Mouse (Mus musculus) intestine, embryonic 14.5 days (tissue): ENCODE measurements at regions not wholly inside any gene's neighbourhood (a gene's known extent, or its start where the extent isn't known, plus 50 kb on each side); places are given as distances from the start of the nearest gene placed in this dataset.

Experiments
- ATAC-seq: fragments of 200-750 bp; cut with Nextera tagmentation; replicated peaks from 2 replicates; pipeline ENCODE4 v1.8.0; 2017; ENCODE audit warnings: low read depth, moderate number of reproducible peaks, moderate TSS enrichment, moderate library complexity; ENCODE audit not compliant: low FRiP score, low TSS enrichment
- DNase-seq: peaks from one replicate; pipeline ENCODE4 v3.0.0-alpha.2; 2018; ENCODE audit warnings: low spot score
- H3K27ac ChIP-seq: fragments of 300-500 bp; sonication (generic); 2 replicates; pipeline ENCODE4 v1.5.1; 2014; ENCODE audit warnings: low read depth, mild to moderate bottlenecking, control low read depth
- H3K27me3 ChIP-seq: fragments of 300-500 bp; sonication (generic); replicated peaks from 2 replicates; pipeline ENCODE4 v1.6.1; 2014; ENCODE audit warnings: low read length, control low read depth; ENCODE audit not compliant: control insufficient read depth, insufficient read depth
- H3K36me3 ChIP-seq: fragments of 300-500 bp; sonication (generic); 2 replicates; pipeline ENCODE4 v1.6.1; 2014; ENCODE audit warnings: low read length, control low read depth; ENCODE audit not compliant: control insufficient read depth, insufficient read depth
- H3K4me1 ChIP-seq: fragments of 300-500 bp; sonication (generic); replicated peaks from 2 replicates; pipeline ENCODE4 v1.6.1; 2014; ENCODE audit warnings: low read length, control low read depth, mixed read lengths; ENCODE audit not compliant: control insufficient read depth, insufficient read depth
- H3K4me2 ChIP-seq: fragments of 300-500 bp; sonication (generic); 2 replicates; pipeline ENCODE4 v1.6.1; 2014; ENCODE audit warnings: low read length
- H3K4me3 ChIP-seq: fragments of 300-500 bp; sonication (generic); 2 replicates; pipeline ENCODE4 v1.5.1; 2014; ENCODE audit warnings: low read depth, low read length, control low read depth, mixed read lengths
- H3K9ac ChIP-seq: fragments of 300-500 bp; sonication (generic); 2 replicates; pipeline ENCODE4 v1.6.1; 2014; ENCODE audit warnings: mild to moderate bottlenecking, low read length
- H3K9me3 ChIP-seq: fragments of 300-500 bp; sonication (generic); 2 replicates; pipeline ENCODE4 v1.6.1; 2016; ENCODE audit warnings: low read length, control low read depth; ENCODE audit not compliant: control insufficient read depth
- WGBS: fragments of 180-500 bp; shearing (Covaris S2); extraction: QIAGEN DNeasy Blood & Tissue Kit; methylation state at CpG from one replicate; pipeline ENCODE4 v1.1.7; 2014; 5-methylcytosine and 5-hydroxymethylcytosine counted together

DNA sequence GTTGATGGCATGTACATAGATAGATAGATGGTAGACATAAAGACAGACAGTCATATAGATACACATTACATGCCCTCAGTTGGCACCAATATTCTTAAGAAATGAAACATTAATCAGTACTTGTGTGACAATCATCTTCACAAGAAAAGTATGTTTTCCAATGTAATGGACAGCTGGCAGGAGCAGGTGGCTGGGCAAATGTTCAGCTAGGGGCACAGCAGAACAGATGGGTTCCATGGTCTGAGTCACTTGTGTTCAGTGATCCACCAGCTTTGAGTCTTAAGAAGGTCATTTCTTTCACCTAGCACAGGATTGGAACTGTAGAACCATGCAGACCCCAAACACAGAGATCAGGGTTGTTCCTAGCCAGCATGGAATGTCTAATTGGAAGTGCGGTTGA is 2631.2 kb upstream of the 5930422O12Rik start:
- no peak overlapping the region for H3K4me3 ChIP-seq
- H3K36me3 ChIP-seq, result no peaks in the 10 kb centered on the region
- no peaks in the 10 kb centered on the region for H3K4me1 ChIP-seq
- H3K27me3 ChIP-seq, result no peaks in the 10 kb centered on the region
- no peak overlapping the region for H3K9ac ChIP-seq
- no peak overlapping the region for H3K27ac ChIP-seq
- ATAC-seq (no peak), DNase-seq (no peak)
- no peak overlapping the region for H3K4me2 ChIP-seq
- no peaks in the 10 kb centered on the region for H3K9me3 ChIP-seq
- 89% methylated on average over 1 of the region's 1 CpGs for WGBS

DNA sequence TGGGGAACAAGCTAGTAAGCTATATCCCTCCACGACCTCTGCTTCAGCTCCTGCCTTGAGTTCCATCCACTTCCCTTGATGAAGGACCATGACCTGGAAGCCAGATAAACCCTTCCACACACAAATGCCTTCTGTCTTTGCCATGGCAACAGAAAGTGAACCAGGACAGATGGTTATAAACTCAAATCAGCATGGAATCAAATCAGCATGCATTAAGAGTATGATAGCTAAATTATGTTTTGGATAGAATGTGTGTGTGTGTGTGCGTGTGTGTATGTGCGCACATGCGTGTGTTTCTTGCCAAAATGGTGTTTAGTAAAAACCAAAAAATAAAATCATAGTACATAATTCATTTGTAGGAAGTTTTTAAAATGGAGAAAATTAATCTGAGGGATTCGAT is 2611.5 kb upstream of the 5930422O12Rik start:
- ATAC-seq (no peak), DNase-seq (no peak)
- Histone ChIP-seq H3K9me3 (no peaks in the 10 kb centered on the region), H3K27ac (no peak overlapping the region), H3K4me1 (no peaks in the 10 kb centered on the region), H3K4me2 (no peak overlapping the region), H3K27me3 (no peaks in the 10 kb centered on the region), H3K36me3 (no peaks in the 10 kb centered on the region), H3K4me3 (no peak overlapping the region), H3K9ac (no peak overlapping the region)
- 88% methylated on average over 5 of the region's 5 CpGs for WGBS

DNA sequence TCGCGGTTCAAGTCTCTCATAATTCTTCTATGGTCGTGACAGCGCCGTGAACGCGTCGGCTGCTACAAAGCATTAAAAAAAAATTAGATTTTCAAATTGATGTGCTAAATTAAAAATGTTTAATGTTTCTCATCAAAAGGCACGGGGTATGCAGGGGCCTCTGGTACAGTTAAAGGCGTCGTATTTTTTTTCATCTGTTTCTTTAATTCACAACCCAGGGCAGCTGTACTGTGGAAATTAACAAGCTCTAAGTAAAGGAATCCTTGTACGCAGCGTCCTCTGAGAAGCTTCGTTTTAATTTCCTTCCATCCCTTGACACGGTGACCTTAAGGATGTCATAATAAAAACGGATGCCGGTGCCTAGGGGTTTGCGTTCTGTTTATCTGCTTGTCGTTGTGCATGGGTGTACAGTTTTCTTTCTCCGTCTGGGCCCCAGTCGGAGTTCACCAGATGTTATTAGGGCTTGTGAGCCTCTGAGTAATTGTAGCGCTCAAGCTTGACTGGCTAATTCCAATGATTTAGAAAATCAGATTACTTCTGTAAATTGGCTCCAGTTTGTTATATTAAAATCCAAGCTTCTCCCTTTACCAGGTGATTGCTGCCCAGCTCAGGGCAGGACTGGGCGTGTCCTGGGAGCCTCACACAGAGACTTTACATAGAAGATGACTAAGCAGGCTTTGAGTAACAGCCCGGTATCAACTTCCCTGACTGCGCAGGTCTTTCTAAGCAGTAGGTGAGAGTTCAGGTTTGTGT is 2605.5 kb upstream of the 5930422O12Rik start:
- Histone ChIP-seq H3K4me3 (no peak overlapping the region), H3K4me2 (no peak overlapping the region), H3K9me3 (no peaks in the 10 kb centered on the region), H3K27ac (no peak overlapping the region), H3K9ac (no peak overlapping the region), H3K36me3 (no peaks in the 10 kb centered on the region), H3K4me1 (no peaks in the 10 kb centered on the region), H3K27me3 (no peaks in the 10 kb centered on the region)
- ATAC-seq, result no peak
- 69% methylated on average over 25 of the region's 25 CpGs for WGBS
- DNase-seq, result no peak

DNA sequence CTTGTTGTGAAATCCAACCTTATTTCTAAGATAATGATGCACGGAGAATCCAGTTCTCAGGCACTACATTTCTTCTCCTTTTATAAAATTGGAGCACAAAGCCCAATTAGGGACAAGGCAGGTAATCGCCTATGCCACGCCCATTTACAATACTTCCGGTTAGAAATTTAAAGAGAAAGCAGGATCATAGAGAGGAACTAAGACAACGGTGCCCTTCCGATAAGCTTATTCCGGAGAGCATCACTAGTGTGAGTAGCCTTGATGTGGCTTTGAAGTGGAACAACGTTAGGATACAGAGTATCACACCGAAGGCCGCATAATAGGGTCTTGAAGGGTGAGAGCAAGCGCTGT is 2604.9 kb upstream of the 5930422O12Rik start:
- Histone ChIP-seq H3K27ac (no peak overlapping the region), H3K27me3 (no peaks in the 10 kb centered on the region), H3K4me1 (no peaks in the 10 kb centered on the region), H3K4me3 (no peak overlapping the region), H3K9me3 (no peaks in the 10 kb centered on the region), H3K9ac (no peak overlapping the region), H3K4me2 (no peak overlapping the region), H3K36me3 (no peaks in the 10 kb centered on the region)
- no peak for ATAC-seq
- DNase-seq, result no peak
- 88% methylated on average over 11 of the region's 11 CpGs for WGBS

DNA sequence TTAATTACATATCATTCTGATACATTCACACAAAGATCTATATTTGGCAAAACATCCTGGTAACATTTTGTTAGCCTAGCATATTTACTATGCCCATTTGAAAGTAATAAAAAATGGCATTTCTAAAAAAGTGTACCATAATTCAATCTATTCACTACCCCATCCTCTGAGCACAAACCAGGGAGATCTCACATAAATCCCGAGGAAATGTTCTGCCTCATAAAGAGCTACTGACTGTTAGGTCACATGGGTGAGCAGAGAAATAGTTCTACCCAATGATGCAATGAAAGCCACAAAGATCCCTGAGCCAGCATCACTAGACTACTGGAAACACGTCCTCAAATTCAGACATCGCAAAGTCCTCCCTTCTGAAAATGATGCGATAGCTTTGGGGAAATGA is 2602.5 kb upstream of the 5930422O12Rik start:
- Histone ChIP-seq H3K9me3 (no peaks in the 10 kb centered on the region), H3K4me1 (no peaks in the 10 kb centered on the region), H3K9ac (no peak overlapping the region), H3K36me3 (no peaks in the 10 kb centered on the region), H3K4me2 (no peak overlapping the region), H3K27me3 (no peaks in the 10 kb centered on the region), H3K27ac (no peak overlapping the region), H3K4me3 (no peak overlapping the region)
- ATAC-seq (no peak), DNase-seq (no peak)
- WGBS, result 86% methylated on average over 4 of the region's 4 CpGs

DNA sequence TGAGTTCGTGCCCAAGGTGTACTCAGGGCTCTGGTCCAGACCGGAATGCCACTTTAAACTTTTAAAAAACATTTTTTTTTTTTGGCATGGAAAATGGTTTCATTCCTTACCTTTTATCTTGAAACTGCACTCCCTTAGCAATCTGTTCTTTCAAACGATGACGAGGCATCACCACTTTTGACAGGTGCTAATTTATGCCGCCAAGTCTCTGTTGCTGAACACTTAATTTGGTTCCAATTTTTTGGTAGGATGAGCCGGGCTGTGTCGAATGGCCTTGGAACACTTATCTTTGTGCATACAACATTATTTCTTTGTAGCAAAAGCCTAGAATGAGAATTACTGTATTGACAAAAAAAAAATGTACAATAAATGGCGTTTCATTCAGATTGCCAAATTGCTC is 2590.5 kb upstream of the 5930422O12Rik start:
- H3K4me2 ChIP-seq, result no peak overlapping the region
- no peaks in the 10 kb centered on the region for H3K36me3 ChIP-seq
- H3K9me3 ChIP-seq, result no peaks in the 10 kb centered on the region
- H3K4me3 ChIP-seq, result no peak overlapping the region
- H3K4me1 ChIP-seq, result no peaks in the 10 kb centered on the region
- H3K27ac ChIP-seq, result no peak overlapping the region
- ATAC-seq, result no peak
- H3K9ac ChIP-seq, result no peak overlapping the region
- WGBS, result 89% methylated on average over 8 of the region's 8 CpGs
- no peaks in the 10 kb centered on the region for H3K27me3 ChIP-seq
- DNase-seq, result no peak

DNA sequence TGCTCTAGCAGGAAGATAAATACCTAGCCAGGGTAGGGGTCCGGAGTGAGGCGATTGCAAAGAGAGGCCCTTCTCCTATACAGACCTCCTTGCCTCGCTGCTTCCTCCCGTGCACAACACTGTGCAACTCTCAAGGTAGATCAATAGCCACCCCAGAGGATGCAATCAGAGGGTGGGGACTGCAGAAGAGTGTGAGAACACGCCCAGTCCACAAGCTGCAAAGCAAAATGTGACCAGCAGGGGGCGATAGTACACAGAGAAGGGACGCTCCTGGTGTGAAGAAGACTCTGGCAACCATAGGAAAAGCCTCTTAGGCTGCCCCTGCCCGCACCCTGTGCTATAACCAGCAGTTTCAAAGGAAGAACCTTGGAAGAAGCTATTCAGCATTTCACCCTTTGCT is 2588.4 kb upstream of the 5930422O12Rik start:
- ATAC-seq (no peak; the same call in 1 of the 2 replicates), DNase-seq (peak; percentile 89)
- Histone ChIP-seq H3K36me3 (no peaks in the 10 kb centered on the region), H3K4me1 (no peaks in the 10 kb centered on the region), H3K27me3 (no peaks in the 10 kb centered on the region), H3K4me2 (no peak overlapping the region), H3K4me3 (no peak overlapping the region), H3K27ac (no peak overlapping the region), H3K9ac (no peak overlapping the region), H3K9me3 (no peaks in the 10 kb centered on the region)
- 35% methylated on average over 8 of the region's 8 CpGs for WGBS

DNA sequence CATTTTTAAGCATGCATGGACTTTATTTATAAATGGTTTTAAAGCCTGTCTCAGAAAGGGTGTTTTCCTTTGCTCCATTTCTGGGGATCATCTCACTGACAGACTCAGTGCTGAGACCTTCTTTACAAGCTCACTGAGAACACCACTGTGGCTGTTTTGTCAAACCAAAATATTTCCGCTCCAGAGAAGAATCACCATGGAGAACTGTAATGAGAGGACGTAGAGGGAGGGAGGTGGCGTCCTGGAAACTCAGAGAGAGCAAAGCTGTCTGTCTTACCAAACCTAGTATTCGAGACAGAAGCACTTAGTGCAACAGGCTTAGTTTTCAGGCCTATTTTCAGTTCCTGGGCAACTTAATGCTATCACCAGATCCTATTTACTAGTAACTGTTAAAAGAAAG is 2565.5 kb upstream of the 5930422O12Rik start:
- Histone ChIP-seq H3K36me3 (no peaks in the 10 kb centered on the region), H3K9ac (no peak overlapping the region), H3K4me3 (no peak overlapping the region), H3K27ac (no peak overlapping the region), H3K4me2 (no peak overlapping the region), H3K27me3 (no peaks in the 10 kb centered on the region), H3K9me3 (no peaks in the 10 kb centered on the region), H3K4me1 (no peaks in the 10 kb centered on the region)
- WGBS, result 50% methylated on average over 4 of the region's 4 CpGs
- DNase-seq (no peak), ATAC-seq (no peak)

DNA sequence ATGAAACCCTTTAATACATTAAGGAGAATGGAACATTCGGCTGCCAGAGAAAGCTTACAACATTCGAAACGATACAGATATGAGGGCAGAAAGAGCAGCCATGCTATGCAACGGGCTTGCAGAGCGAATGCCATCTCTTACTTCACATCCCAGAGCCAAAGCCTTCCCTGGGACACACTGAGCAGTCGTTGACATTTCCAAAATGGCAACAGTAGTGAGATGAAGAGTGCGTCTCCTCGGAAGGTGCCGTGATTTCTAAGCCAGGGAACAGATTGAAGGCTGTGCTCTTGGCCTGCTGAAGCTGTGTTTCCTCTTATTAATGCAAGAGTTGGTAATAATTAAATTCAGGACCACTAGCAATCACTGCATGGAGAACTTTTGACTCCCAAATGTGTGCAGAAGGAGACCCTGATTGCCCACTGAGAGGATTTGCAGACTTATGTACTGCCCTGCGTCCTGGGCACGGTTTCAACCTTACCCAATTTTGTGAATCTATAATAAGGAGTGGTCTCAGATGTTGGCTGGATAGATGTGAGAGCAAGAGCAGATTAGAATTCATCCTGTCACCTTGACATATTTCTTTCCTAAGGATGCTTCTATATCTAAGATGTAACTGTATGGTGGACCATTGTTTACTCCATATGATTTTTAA is 2522.3 kb upstream of the 5930422O12Rik start:
- H3K4me2 ChIP-seq, result no peak overlapping the region
- no peak overlapping the region for H3K27ac ChIP-seq
- H3K4me1 ChIP-seq, result no peaks in the 10 kb centered on the region
- no peaks in the 10 kb centered on the region for H3K27me3 ChIP-seq
- ATAC-seq (no peak), DNase-seq (no peak)
- H3K9me3 ChIP-seq, result no peaks in the 10 kb centered on the region
- H3K9ac ChIP-seq, result no peak overlapping the region
- 89% methylated on average over 11 of the region's 11 CpGs for WGBS
- no peak overlapping the region for H3K4me3 ChIP-seq
- H3K36me3 ChIP-seq, result no peaks in the 10 kb centered on the region
